Mouse (Mus musculus): ENCODE measurements around the gene Il34.

DNA sequence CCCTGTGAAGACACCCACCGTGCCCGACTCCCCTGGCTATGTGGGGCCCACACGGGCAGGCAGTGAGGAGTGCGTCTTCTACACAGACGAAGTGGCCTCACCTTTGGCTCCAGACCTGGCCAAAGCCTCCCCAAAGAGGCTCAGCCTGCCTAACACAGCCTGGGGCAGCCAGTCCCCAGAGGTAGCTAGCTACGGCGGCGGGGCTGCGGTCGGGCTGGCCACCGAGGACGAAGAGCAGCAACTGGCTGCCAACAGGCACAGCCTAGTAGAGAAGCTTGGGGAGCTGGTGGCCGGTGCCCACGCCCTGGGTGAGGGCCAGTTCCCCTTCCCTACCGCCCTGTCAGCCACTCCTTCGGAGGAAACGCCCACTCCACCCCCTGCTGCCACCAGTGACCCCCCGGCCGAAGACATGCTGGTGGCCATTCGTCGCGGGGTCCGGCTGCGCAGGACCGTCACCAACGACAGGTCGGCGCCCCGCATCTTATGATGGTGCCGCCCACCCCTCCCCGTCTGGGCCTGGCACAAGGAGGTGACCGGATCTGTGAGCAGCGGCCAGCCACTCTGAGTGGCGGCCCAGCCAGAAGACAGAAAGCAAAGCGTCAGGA lies 67.0 kb downstream of the Il34 start:
- TF ChIP-seq CTCF (IDR thresholded peaks at IDR 0.05; ENCODE audit: borderline replicate concordance, extremely low read depth, insufficient read depth, insufficient read length) (no peak), POLR2A (IDR thresholded peaks at IDR 0.05; ENCODE audit: borderline replicate concordance, extremely low read depth, insufficient read depth, insufficient read length, poor library complexity, severe bottlenecking) (no peak)
